Mouse (Mus musculus) myocyte (in vitro differentiated cells): Measurements from ENCODE around the gene Rsg1. TPM values are rescaled to one million over a fixed set of nuclear protein-coding genes. Genes with fewer than 3 reads are reported as not detected.

Experiments
- H3K27me3 ChIP-seq: one replicate; pipeline ENCODE4 v1.6.1; 2011; ENCODE audit not compliant: control insufficient read depth, insufficient read depth, insufficient read length
- H3K36me3 ChIP-seq: one replicate; pipeline ENCODE4 v1.6.1; 2011; ENCODE audit not compliant: control insufficient read depth, insufficient read depth
- H3K4me2 ChIP-seq: one replicate; pipeline ENCODE4 v1.6.1; 2011; ENCODE audit warnings: low read depth, control low read depth
- H3K4me3 ChIP-seq: one replicate; pipeline ENCODE4 v1.5.1; 2011; ENCODE audit warnings: mild to moderate bottlenecking, control low read depth, moderate library complexity
- H3K79me2 ChIP-seq: one replicate; pipeline ENCODE4 v1.6.1; 2011; ENCODE audit not compliant: control insufficient read depth, insufficient read depth
- H3ac ChIP-seq: one replicate; pipeline ENCODE4 v1.6.1; 2011; ENCODE audit not compliant: control insufficient read depth, insufficient read length
- CEBPB ChIP-seq: IDR thresholded peaks from 2 replicates; pipeline ENCODE4 v1.6.1; 2011; ENCODE audit warnings: mild to moderate bottlenecking, moderate library complexity; ENCODE audit not compliant: poor library complexity, insufficient read depth, severe bottlenecking
- E2F4 ChIP-seq: IDR thresholded peaks from one replicate; pipeline ENCODE4 v1.6.1; 2011; ENCODE audit warnings: mild to moderate bottlenecking, control low read depth, moderate library complexity; ENCODE audit not compliant: insufficient read depth
- MAX ChIP-seq: IDR thresholded peaks from one replicate; pipeline ENCODE4 v1.6.1; 2011; ENCODE audit warnings: low read depth, mild to moderate bottlenecking, control low read depth
- MYOD1 ChIP-seq, 3 experiments: IDR thresholded peaks; one replicate each; pipeline ENCODE4 v1.6.1; 2011; ENCODE audit warnings: control low read depth in 2 of 3, low read depth in 2 of 3, mild to moderate bottlenecking in 2 of 3, moderate library complexity in 1 of 3; ENCODE audit not compliant: insufficient read length in 2 of 3, control insufficient read depth in 1 of 3
- MYOG ChIP-seq, 3 experiments: IDR thresholded peaks; one replicate each; pipeline ENCODE4 v1.6.1; 2011; ENCODE audit warnings: control low read depth in 2 of 3, low read depth in 2 of 3, mild to moderate bottlenecking in 2 of 3; ENCODE audit not compliant: insufficient read length in 2 of 3, control insufficient read depth in 1 of 3, insufficient read depth in 1 of 3
- POLR2A ChIP-seq: IDR thresholded peaks from one replicate; pipeline ENCODE4 v1.6.1; 2011; ENCODE audit warnings: low read depth, mild to moderate bottlenecking, control low read depth, moderate library complexity; ENCODE audit not compliant: insufficient read length
- POLR2AphosphoS2 ChIP-seq: IDR thresholded peaks from one replicate; pipeline ENCODE4 v1.6.1; 2011; ENCODE audit warnings: low read depth, control low read depth; ENCODE audit not compliant: insufficient read length
- REST ChIP-seq: IDR thresholded peaks from one replicate; pipeline ENCODE4 v1.6.1; 2011; ENCODE audit warnings: mild to moderate bottlenecking, control low read depth, moderate library complexity; ENCODE audit not compliant: insufficient read depth, insufficient read length
- SRF ChIP-seq: IDR thresholded peaks from one replicate; pipeline ENCODE4 v1.6.1; 2011; ENCODE audit warnings: low read depth; ENCODE audit not compliant: control insufficient read depth, insufficient read length
- TCF12 ChIP-seq: IDR thresholded peaks from one replicate; pipeline ENCODE4 v1.6.1; 2011; ENCODE audit warnings: mild to moderate bottlenecking, control low read depth; ENCODE audit not compliant: poor library complexity, insufficient read depth, severe bottlenecking
- TCF3 ChIP-seq: IDR thresholded peaks from one replicate; pipeline ENCODE4 v1.6.1; 2011; ENCODE audit warnings: low read depth, control low read depth; ENCODE audit not compliant: insufficient read length
- USF1 ChIP-seq: IDR thresholded peaks from one replicate; pipeline ENCODE4 v1.6.1; 2011; ENCODE audit warnings: low read depth, mild to moderate bottlenecking, control low read depth, moderate library complexity
- polyA plus RNA-seq: library from polyadenylated mRNA; unstranded; fragments of >200 nt; fragmentation: generic; extraction: Trizol; gene quantifications from one replicate; pipeline ENCODE4 v1.2.1, GENCODE M21; 2012; ENCODE audit warnings: missing spikeins

Gene Rsg1
- polyA plus RNA-seq, 1 experiment = 0.78 TPM

DNA sequence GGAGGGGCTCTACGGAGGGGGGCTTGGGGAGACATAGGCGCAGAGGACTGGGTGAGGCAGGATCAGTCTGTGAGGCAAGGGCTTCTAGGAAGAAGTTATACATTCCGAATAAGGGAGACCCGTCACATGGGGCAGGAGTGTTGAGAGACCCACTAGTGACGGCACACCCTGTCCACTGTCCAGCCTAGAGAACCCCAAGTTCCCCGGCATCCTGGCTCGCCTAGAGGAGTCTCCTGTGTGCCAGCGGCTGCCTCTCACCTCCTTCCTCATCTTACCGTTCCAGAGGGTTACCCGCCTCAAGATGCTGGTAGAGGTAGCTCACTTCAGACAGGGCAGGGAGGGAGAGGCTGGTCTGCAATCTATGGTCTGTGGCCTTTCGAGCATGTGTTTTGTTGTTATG, 35.6 kb downstream of the Rsg1 start:
- no peak overlapping the region for H3K4me2 ChIP-seq
- TF ChIP-seq MYOG (IDR thresholded peaks at IDR 0.05; ENCODE audit: control insufficient read depth in 1 of 3, insufficient read depth in 1 of 3, insufficient read length in 2 of 3, low read depth in 2 of 3) (no peak), CEBPB (no peak), TCF12 (no peak), TCF3 (no peak), E2F4 (no peak), POLR2A (no peak), REST (no peak), USF1 (no peak), POLR2AphosphoS2 (no peak)
- no peaks in the 10 kb centered on the region for H3K27me3 ChIP-seq
- H3K36me3 ChIP-seq = peaks cover 6% of the 10 kb centered on the region
- no peak overlapping the region for H3K4me3 ChIP-seq
- no peaks in the 10 kb centered on the region for H3K79me2 ChIP-seq
- H3ac ChIP-seq = no peak overlapping the region

DNA sequence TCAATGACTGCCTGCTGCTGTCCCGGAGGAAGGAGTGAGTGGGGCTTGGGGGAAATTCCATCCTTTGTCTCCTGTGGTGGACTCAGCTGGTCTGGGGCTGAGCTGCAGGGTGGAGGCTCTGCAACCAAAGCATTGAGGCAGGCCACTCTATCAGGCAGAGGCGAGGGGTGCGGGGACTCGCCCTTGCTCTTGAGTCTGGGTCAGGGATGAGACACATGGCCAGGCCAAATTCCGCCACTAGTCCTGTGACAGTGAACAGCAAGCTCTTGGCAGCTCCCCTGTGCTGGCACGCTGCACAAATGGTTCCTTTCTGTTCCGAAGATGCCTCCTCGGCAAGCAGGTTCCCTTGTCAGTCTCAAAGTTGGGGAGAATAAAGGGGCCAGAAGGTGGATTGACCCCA, 37.3 kb downstream of the Rsg1 start:
- no peaks in the 10 kb centered on the region for H3K79me2 ChIP-seq
- H3ac ChIP-seq = no peak overlapping the region
- H3K4me3 ChIP-seq = no peak overlapping the region
- H3K4me2 ChIP-seq = no peak overlapping the region
- no peak for TF ChIP-seq REST
- TF ChIP-seq MYOD1 (IDR thresholded peaks at IDR 0.05; ENCODE audit: control insufficient read depth in 1 of 3, insufficient read length in 2 of 3, low read depth in 2 of 3) = no peak
- TF ChIP-seq SRF = no peak
- no peak for TF ChIP-seq USF1
- no peak for TF ChIP-seq TCF12
- no peak for TF ChIP-seq CEBPB
- TF ChIP-seq E2F4 = no peak
- no peaks in the 10 kb centered on the region for H3K27me3 ChIP-seq
- H3K36me3 ChIP-seq = peaks cover 6% of the 10 kb centered on the region

DNA sequence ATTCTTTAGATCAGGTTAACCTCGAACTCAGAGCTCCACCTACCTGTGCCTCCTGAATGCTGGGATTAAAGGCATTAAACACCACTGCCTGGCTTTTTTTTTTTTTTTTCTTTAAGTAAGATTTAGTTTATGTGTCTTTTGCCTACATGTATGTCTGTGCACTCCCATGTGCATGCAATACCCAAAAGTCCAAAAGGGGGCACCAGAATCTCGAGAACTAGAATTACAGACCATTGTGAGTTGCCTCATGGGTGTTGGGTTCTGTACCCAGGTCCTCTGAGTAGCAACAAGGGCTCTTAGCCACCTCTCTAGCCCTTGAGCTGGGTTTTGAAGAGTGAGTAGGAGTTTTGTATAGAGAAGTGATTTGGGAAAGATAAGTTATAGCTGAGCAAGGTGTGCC, 38.9 kb downstream of the Rsg1 start:
- no peak overlapping the region for H3K4me3 ChIP-seq
- H3K27me3 ChIP-seq = no peaks in the 10 kb centered on the region
- no peak overlapping the region for H3K4me2 ChIP-seq
- no peak for TF ChIP-seq MAX
- TF ChIP-seq MYOD1 (IDR thresholded peaks at IDR 0.05; ENCODE audit: control insufficient read depth in 1 of 3, insufficient read length in 2 of 3, low read depth in 2 of 3) = no peak
- TF ChIP-seq CEBPB = no peak
- TF ChIP-seq TCF3 = no peak
- no peak for TF ChIP-seq MYOG (IDR thresholded peaks at IDR 0.05; ENCODE audit: control insufficient read depth in 1 of 3, insufficient read depth in 1 of 3, insufficient read length in 2 of 3, low read depth in 2 of 3)
- no peak for TF ChIP-seq REST
- TF ChIP-seq TCF12 = no peak
- no peak for TF ChIP-seq SRF
- no peak for TF ChIP-seq E2F4
- no peak for TF ChIP-seq USF1
- TF ChIP-seq POLR2A = no peak
- no peak for TF ChIP-seq POLR2AphosphoS2
- H3K79me2 ChIP-seq = no peaks in the 10 kb centered on the region
- H3K36me3 ChIP-seq = peaks cover 6% of the 10 kb centered on the region
- H3ac ChIP-seq = no peak overlapping the region

DNA sequence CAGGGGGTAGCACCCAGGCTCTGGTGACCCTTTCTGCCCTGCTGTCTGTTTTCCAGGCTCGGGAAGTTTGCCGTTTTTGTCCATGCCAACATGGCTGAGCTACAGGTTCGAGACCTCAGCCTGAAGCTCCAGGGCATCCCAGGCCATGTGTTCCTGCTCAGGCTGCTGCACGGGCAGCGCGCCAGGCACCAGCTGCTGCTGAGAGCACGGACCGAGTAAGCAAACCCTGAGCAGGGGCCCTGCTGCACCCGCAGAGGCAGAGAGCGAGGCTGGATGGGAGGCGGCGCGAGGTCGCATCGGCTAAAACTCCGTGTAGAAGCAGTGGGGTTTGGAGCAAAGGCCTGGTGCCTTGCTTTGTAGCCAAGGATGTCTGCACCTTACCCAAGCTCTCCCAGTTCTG, 40.5 kb downstream of the Rsg1 start:
- Histone ChIP-seq H3K4me3 (no peak overlapping the region), H3K4me2 (no peak overlapping the region), H3K36me3 (peaks cover 6% of the 10 kb centered on the region), H3K27me3 (no peaks in the 10 kb centered on the region), H3K79me2 (no peaks in the 10 kb centered on the region), H3ac (no peak overlapping the region)
- TF ChIP-seq REST = no peak
- TF ChIP-seq MYOD1 (IDR thresholded peaks at IDR 0.05; ENCODE audit: control insufficient read depth in 1 of 3, insufficient read length in 2 of 3, low read depth in 2 of 3) = peak in 1 of 3 experiments; percentile 49
- TF ChIP-seq MYOG (IDR thresholded peaks at IDR 0.05; ENCODE audit: control insufficient read depth in 1 of 3, insufficient read depth in 1 of 3, insufficient read length in 2 of 3, low read depth in 2 of 3) = peak in 2 of 3 experiments; percentile 65 to 72

DNA sequence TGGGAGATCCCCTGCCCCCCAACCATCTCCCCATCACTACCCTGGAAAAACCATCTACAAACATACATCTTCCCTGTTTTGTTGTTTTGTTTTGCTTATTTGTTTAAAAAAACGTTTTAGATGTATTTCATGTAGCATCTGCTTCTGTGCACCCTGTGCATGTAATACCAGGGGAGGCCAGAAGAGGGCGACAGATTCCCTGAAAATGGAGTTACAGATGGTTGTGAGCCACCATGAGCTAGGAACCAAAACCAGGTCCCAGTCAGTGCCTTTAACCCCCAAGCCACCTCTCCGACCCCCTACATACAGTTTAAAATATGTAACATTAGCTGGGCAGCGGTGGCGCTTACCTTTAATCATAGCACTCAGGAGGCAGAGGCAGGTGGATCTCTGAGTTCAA, 43.7 kb downstream of the Rsg1 start:
- Histone ChIP-seq H3K27me3 (no peaks in the 10 kb centered on the region), H3ac (no peak overlapping the region), H3K79me2 (no peaks in the 10 kb centered on the region), H3K4me3 (no peak overlapping the region), H3K36me3 (no peaks in the 10 kb centered on the region), H3K4me2 (no peak overlapping the region)
- no peak for TF ChIP-seq POLR2AphosphoS2
- TF ChIP-seq SRF = no peak
- no peak for TF ChIP-seq E2F4
- no peak for TF ChIP-seq USF1
- no peak for TF ChIP-seq TCF3
- TF ChIP-seq MYOG (IDR thresholded peaks at IDR 0.05; ENCODE audit: control insufficient read depth in 1 of 3, insufficient read depth in 1 of 3, insufficient read length in 2 of 3, low read depth in 2 of 3) = no peak
- no peak for TF ChIP-seq REST
- no peak for TF ChIP-seq CEBPB

DNA sequence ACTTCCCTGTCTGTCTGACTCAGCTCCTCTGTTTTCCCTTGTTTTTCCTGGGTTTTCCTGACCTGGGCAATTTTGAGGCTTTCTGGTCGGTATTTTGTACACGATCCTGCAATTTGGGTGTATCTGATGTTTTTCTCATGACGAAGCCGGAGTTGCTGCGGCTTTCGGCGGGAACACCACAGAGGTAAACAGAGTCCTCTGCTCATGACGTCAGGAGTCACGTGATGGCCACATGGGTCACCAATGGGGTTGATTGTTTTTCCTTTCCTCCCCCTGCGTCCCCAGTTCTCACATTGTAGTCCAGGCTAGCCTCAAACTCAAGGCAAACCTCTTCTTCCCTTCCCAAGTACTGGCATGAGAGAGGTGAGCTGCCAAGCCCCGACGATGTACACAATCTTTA, 45.7 kb downstream of the Rsg1 start:
- Histone ChIP-seq H3K4me3 (peak overlapping the region; percentile 4), H3K79me2 (no peaks in the 10 kb centered on the region), H3K4me2 (peak overlapping the region; percentile 64)

More for the DNA sequence above, 45.7 kb downstream of the Rsg1 start:
- H3K27me3 ChIP-seq = no peaks in the 10 kb centered on the region
- no peak for TF ChIP-seq E2F4
- no peak for TF ChIP-seq MAX
- peak; percentile 85 for TF ChIP-seq USF1
- no peak for TF ChIP-seq SRF
- no peak for TF ChIP-seq MYOD1 (IDR thresholded peaks at IDR 0.05; ENCODE audit: control insufficient read depth in 1 of 3, insufficient read length in 2 of 3, low read depth in 2 of 3)
- TF ChIP-seq POLR2AphosphoS2 = peak; percentile 39
- no peaks in the 10 kb centered on the region for H3K36me3 ChIP-seq
- no peak overlapping the region for H3ac ChIP-seq
